Mouse (Mus musculus) adrenal gland, adult 2 months (tissue): ENCODE measurements around the gene Scarf2. TPM values are rescaled to one million over a fixed set of nuclear protein-coding genes. Genes with fewer than 3 reads are reported as not detected.

Experiments
- DNase-seq: peaks from one replicate; pipeline ENCODE4 v3.0.0; 2021
- polyA plus RNA-seq: library from polyadenylated mRNA; depleted of rRNA; stranded (reverse); fragments of >200 nt; gene quantifications from 2 replicates; pipeline ENCODE4 v1.2.3, GENCODE M21; 2012
- total RNA-seq, 2 experiments: library from RNA; stranded (reverse); gene quantifications; 2 replicates each; pipeline ENCODE4 v1.2.3; 2021

Gene Scarf2
- total and polyA plus RNA-seq, 3 experiments: 8.4 to 61.7 (median 15.9) TPM

GRCm38 (mm10) chr16:17798321-17799180 is 1.5 kb downstream of the Scarf2 start:
- peak; percentile 42 for DNase-seq

GRCm38 (mm10) chr16:17799584-17799983 is 2.5 kb downstream of the Scarf2 start:
- no peak for DNase-seq

GRCm38 (mm10) chr16:17801777-17802455 is 4.8 kb downstream of the Scarf2 start:
- DNase-seq: no peak

- no peak for DNase-seq
Measured at GRCm38 (mm10) chr16:17802456-17802838, 5.4 kb downstream of the Scarf2 start.

- DNase-seq: peak; percentile 79
Measured at GRCm38 (mm10) chr16:17802839-17803674, 6.0 kb downstream of the Scarf2 start.

- no peak for DNase-seq
Measured at GRCm38 (mm10) chr16:17803675-17804448, 6.8 kb downstream of the Scarf2 start.

GRCm38 (mm10) chr16:17804449-17804912 is 7.4 kb downstream of the Scarf2 start:
- peak; percentile 65 for DNase-seq

- no peak for DNase-seq
Measured at GRCm38 (mm10) chr16:17804982-17805381, 7.9 kb downstream of the Scarf2 start.

GRCm38 (mm10) chr16:17806581-17807191 is 9.6 kb downstream of the Scarf2 start:
- DNase-seq: no peak

GRCm38 (mm10) chr16:17807192-17808009 is 10.3 kb downstream of the Scarf2 start:
- DNase-seq: peak; percentile 95

- no peak for DNase-seq
Measured at GRCm38 (mm10) chr16:17809125-17809524, 12.0 kb downstream of the Scarf2 start.

- DNase-seq: no peak
Measured at GRCm38 (mm10) chr16:17809711-17810110, 12.6 kb downstream of the Scarf2 start.

- no peak for DNase-seq
Measured at GRCm38 (mm10) chr16:17812120-17812519, 15.0 kb downstream of the Scarf2 start.

- DNase-seq: no peak
Measured at GRCm38 (mm10) chr16:17813173-17813572, 16.1 kb downstream of the Scarf2 start.

- DNase-seq: peak; percentile 78
Measured at GRCm38 (mm10) chr16:17815411-17816402, 18.6 kb downstream of the Scarf2 start.

- DNase-seq: no peak
Measured at GRCm38 (mm10) chr16:17816528-17816927, 19.4 kb downstream of the Scarf2 start.

- no peak for DNase-seq
Measured at GRCm38 (mm10) chr16:17826500-17826899, 29.4 kb downstream of the Scarf2 start.

- no peak for DNase-seq
Measured at GRCm38 (mm10) chr16:17828229-17828628, 31.1 kb downstream of the Scarf2 start.

- DNase-seq: no peak
Measured at GRCm38 (mm10) chr16:17828867-17829266, 31.8 kb downstream of the Scarf2 start.
